Mouse (Mus musculus): ENCODE results near the gene Acot12. TPM values are rescaled to one million over a fixed set of nuclear protein-coding genes. Genes with fewer than 3 reads are reported as not detected.

Gene Acot12
- total RNA-seq, 1 experiment = not detected

GRCm38 (mm10) chr13:91827876-91828275, 86.6 kb downstream of the Acot12 start:
- no peak for DNase-seq (ENCODE audit: low read depth, low spot score)
- Histone ChIP-seq H3K9ac (ENCODE audit: insufficient read depth, low read depth, low read length, poor library complexity, severe bottlenecking) (no peak overlapping the region), H3K36me3 (ENCODE audit: control insufficient read depth, insufficient read depth, low read length, poor library complexity, severe bottlenecking) (no peaks in the 10 kb centered on the region), H3K27ac (ENCODE audit: insufficient read depth, low read depth, low read length, poor library complexity, severe bottlenecking) (no peak overlapping the region), H3K9me3 (ENCODE audit: control insufficient read depth, insufficient read depth, low read depth, low read length) (no peaks in the 10 kb centered on the region), H3K4me1 (ENCODE audit: control insufficient read depth in 2 of 2, insufficient read depth in 2 of 2, low read length in 2 of 2, poor library complexity in 1 of 2) (no peaks in the 10 kb centered on the region), H3K4me3 (ENCODE audit: insufficient read depth in 1 of 2, low read depth in 1 of 2, low read length in 2 of 2, poor library complexity in 1 of 2, severe bottlenecking in 1 of 2) (no peak overlapping the region)
- TF ChIP-seq CHD2 (IDR thresholded peaks at IDR 0.05; ENCODE audit: low read depth, low read length) (no peak), HCFC1 (IDR thresholded peaks at IDR 0.05; ENCODE audit: borderline replicate concordance, insufficient read depth, low read length) (no peak), MAFK (IDR thresholded peaks at IDR 0.05; ENCODE audit: insufficient read depth, low read depth, low read length) (no peak), ZC3H11A (IDR thresholded peaks at IDR 0.05; ENCODE audit: borderline replicate concordance, low read depth, low read length) (no peak), ZNF384 (IDR thresholded peaks at IDR 0.05; ENCODE audit: low read depth, low read length) (no peak)
- in situ Hi-C loops (cut with MboI; ENCODE audit: low sequenced_read_pairs in 2 of 2, unreplicated experiment in 2 of 2) = no loop called here

Other genes starting within 250 kb of the Acot12 start
- gene Zcchc9, start 66.2 kb downstream of the Acot12 start, total RNA-seq (2012; rRNA removed) = 13.0 and 20.0 TPM in 2 replicates
- gene Ckmt2, start 135.4 kb downstream of the Acot12 start, total RNA-seq (2012; rRNA removed) = not detected in 2 replicates

Measured in ES-E14 (cell line).